Comparison of ENCODE assay signal across 21 mouse cellular contexts in genomic region chr7:84159414-84159813, GRCm38 (mm10).
"Had no signal": no experiment of that assay in that cellular context is flagged by ENCODE, and none has a peak within 500 bp of the region (broad histone marks: within the 10 kb centered on the region; RNA-seq: fewer than 3 reads in every experiment).

No protein-coding gene starts in this region.

- ATAC-seq: hindbrain, postnatal 0 days; liver, embryonic 12.5 days had no signal

- H3K9me3 ChIP-seq: heart, embryonic 10.5 days; heart, embryonic 12.5 days; hindbrain, embryonic 13.5 days; hindbrain, embryonic 15.5 days; limb, embryonic 13.5 days; limb, embryonic 15.5 days; liver, embryonic 12.5 days had no signal

- DNase-seq: gastrocnemius, postnatal 14 days; gastrocnemius, postnatal 36 days; heart, adult 18-20 months; heart, postnatal 10 days; heart, postnatal 36 days; kidney, adult 18-20 months; kidney, adult 8-10 months; kidney, postnatal 10 days; kidney, postnatal 25 days; layer of hippocampus, adult 9-11 months; layer of hippocampus, postnatal 36 days; left cerebral cortex, postnatal 4 days had no signal

- H3K36me3 ChIP-seq: heart, embryonic 10.5 days; heart, embryonic 12.5 days; hindbrain, embryonic 13.5 days; hindbrain, embryonic 15.5 days; limb, embryonic 13.5 days; limb, embryonic 15.5 days; liver, embryonic 12.5 days had no signal

- H3K4me3 ChIP-seq: heart, embryonic 10.5 days; heart, embryonic 12.5 days; hindbrain, embryonic 13.5 days; hindbrain, embryonic 15.5 days; limb, embryonic 13.5 days; limb, embryonic 15.5 days; liver, embryonic 12.5 days had no signal

- H3K27me3 ChIP-seq: heart, embryonic 12.5 days; hindbrain, embryonic 13.5 days; hindbrain, embryonic 15.5 days; limb, embryonic 13.5 days; limb, embryonic 15.5 days; liver, embryonic 12.5 days had no signal

- H3K27ac ChIP-seq: heart, embryonic 10.5 days; hindbrain, embryonic 13.5 days; hindbrain, embryonic 15.5 days; hindbrain, postnatal 0 days; limb, embryonic 13.5 days; limb, embryonic 15.5 days; liver, embryonic 12.5 days; liver, embryonic 14.5 days had no signal

- H3K9ac ChIP-seq: heart, embryonic 12.5 days; hindbrain, embryonic 13.5 days; hindbrain, embryonic 15.5 days; limb, embryonic 13.5 days; limb, embryonic 15.5 days; liver, embryonic 12.5 days; liver, embryonic 14.5 days had no signal

- H3K4me2 ChIP-seq: heart, embryonic 12.5 days; hindbrain, embryonic 13.5 days; hindbrain, embryonic 15.5 days; limb, embryonic 13.5 days; limb, embryonic 15.5 days; liver, embryonic 12.5 days had no signal

- H3K4me1 ChIP-seq: heart, embryonic 10.5 days; heart, embryonic 12.5 days; hindbrain, embryonic 13.5 days; hindbrain, embryonic 15.5 days; limb, embryonic 13.5 days; limb, embryonic 15.5 days; liver, embryonic 12.5 days had no signal
